Mouse (Mus musculus) retina, adult 2 months (tissue): Measurements from ENCODE around the gene Wdr54.
A peak's percentile ranks its signal among the peaks of the same experiment; 100 is the strongest.

ENCODE experiments used
- DNase-seq: peaks from one replicate; pipeline ENCODE4 v3.0.0-alpha.2; 2012; ENCODE audit warnings: low read depth, low spot score

Wdr54 gene

GRCm38 (mm10) chr6:83104158-83104557 is 52.0 kb downstream of the Wdr54 start:
- DNase-seq, result no peak

- DNase-seq, result no peak
Measured at GRCm38 (mm10) chr6:83103130-83103650, 53.0 kb downstream of the Wdr54 start.

DNA sequence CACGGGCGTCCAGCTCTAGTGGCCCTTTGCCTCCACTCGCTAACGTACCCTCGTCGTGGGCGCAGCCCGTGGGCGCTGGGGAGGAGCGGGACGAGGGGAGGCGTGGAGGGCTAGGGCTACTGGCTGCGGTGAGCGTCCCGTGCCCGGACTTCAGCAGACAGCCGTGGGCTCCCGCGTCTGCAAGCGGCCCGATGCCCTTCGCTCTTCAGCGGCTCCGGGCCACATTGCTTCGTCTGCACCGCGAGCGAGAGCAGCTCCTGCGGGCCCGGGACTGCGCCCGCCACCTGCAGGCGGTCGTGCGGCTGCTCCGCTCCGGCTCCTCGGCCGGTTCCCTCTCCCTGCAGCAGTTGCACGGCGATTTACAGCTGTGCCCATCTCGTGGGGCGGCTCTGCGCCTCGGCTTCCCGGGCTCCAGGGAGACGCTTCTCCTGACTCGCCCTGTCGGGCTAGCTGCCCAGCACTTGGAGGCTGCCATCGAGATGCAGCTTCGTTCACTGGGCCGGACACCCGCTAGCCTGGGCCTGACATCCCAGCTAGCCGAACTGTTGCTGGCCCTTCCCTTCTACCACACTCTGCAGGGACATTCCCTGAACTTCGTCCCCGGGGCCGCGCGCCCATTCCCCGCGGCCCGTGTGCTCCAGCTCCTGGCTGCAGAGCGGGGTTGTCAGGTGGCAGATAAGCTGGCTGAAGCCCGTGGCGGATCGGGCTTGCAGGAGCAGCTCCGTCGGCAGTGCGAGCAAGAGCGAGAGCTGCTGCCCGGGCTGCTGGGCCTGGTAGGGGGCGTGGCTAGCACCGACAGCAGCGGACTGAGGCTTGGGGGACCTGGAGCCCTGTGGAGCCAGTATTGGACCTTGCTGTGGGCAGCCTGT is 54.3 kb downstream of the Wdr54 start:
- peak; percentile 25 for DNase-seq

DNA sequence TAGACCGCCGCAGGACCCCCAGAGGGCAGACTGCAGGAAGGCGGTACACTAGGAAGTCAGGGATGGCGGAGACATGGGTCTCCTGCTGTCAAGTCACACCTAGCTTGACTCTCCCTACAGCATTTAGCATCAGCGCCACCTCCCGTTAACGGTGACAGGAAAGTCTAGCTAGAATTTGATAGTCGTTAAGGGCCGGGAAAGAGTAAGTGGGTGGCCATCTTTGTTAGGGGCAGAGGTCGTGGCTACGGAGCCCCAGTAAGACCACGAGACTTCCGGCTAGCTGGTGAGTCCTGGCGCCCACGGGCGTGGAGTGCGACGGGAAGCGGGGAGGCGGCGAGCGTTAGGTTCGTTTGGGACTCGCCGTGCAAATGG is 54.9 kb downstream of the Wdr54 start, which contains the start of the genes Ccdc142 and Gm42688:
Ccdc142 (plus strand) TSS at position 286 of the 372 bp plus-strand sequence.
Gm42688 (plus strand) TSS at position 302 of the 372 bp plus-strand sequence.
- peak; percentile 82 for DNase-seq
